Mouse (Mus musculus) lung, postnatal 0 days (tissue): ENCODE measurements at regions not wholly inside any gene's neighbourhood (a gene's known extent, or its start where the extent isn't known, plus 50 kb on each side); places are given as distances from the start of the nearest gene placed in this dataset.

Source experiments
- CTCF ChIP-seq: IDR thresholded peaks from 2 replicates; pipeline ENCODE4 v1.5.1; 2016; ENCODE audit warnings: antibody characterized with exemption, mild to moderate bottlenecking
- EP300 ChIP-seq: IDR thresholded peaks from 2 replicates; pipeline ENCODE4 v1.6.1; 2016; ENCODE audit warnings: antibody characterized with exemption, mild to moderate bottlenecking, control low read depth

GRCm38 (mm10) chr16:76519911-76520642, 146.4 kb upstream of the Nrip1 start:
- TF ChIP-seq CTCF (no peak), EP300 (no peak)
